Mouse (Mus musculus) limb, embryonic 15.5 days (tissue): ENCODE results near the gene Cyp27b1. TPM values are rescaled to one million over a fixed set of nuclear protein-coding genes. Genes with fewer than 3 reads are reported as not detected.

Experiments
- ATAC-seq: fragments of 200-750 bp; cut with Nextera tagmentation; 2 replicates; pipeline ENCODE4 v1.8.0; 2017; ENCODE audit warnings: low read depth, moderate TSS enrichment; ENCODE audit not compliant: insufficient number of reproducible peaks, low FRiP score, low TSS enrichment
- H3K27ac ChIP-seq: fragments of 300-500 bp; sonication (generic); 2 replicates; pipeline ENCODE4 v1.5.1; 2015; ENCODE audit warnings: moderate library complexity, mild to moderate bottlenecking, inconsistent platforms
- H3K27me3 ChIP-seq: fragments of 300-500 bp; sonication (generic); 2 replicates; pipeline ENCODE4 v1.6.1; 2015; ENCODE audit warnings: inconsistent platforms
- H3K36me3 ChIP-seq: fragments of 300-500 bp; sonication (generic); 2 replicates; pipeline ENCODE4 v1.6.1; 2015; ENCODE audit warnings: inconsistent platforms
- H3K4me1 ChIP-seq: fragments of 300-500 bp; sonication (generic); 2 replicates; pipeline ENCODE4 v1.6.1; 2015; ENCODE audit warnings: inconsistent platforms
- H3K4me2 ChIP-seq: fragments of 300-500 bp; sonication (generic); 2 replicates; pipeline ENCODE4 v1.6.1; 2015; ENCODE audit warnings: mild to moderate bottlenecking, inconsistent platforms
- H3K4me3 ChIP-seq: fragments of 300-500 bp; sonication (generic); 2 replicates; pipeline ENCODE4 v1.5.1; 2015; ENCODE audit warnings: mild to moderate bottlenecking, inconsistent platforms
- H3K9ac ChIP-seq: fragments of 300-500 bp; sonication (generic); 2 replicates; pipeline ENCODE4 v1.6.1; 2015; ENCODE audit warnings: inconsistent platforms
- H3K9me3 ChIP-seq: fragments of 300-500 bp; sonication (generic); 2 replicates; pipeline ENCODE4 v1.6.1; 2016; ENCODE audit warnings: inconsistent platforms
- WGBS: fragments of 180-500 bp; shearing (Covaris S2); methylation state at CpG from one replicate; pipeline ENCODE4 v1.1.7; 2015; 5-methylcytosine and 5-hydroxymethylcytosine counted together
- microRNA counts: library from miRNA; unstranded; fragments of <30 nt; microRNA quantifications from one replicate; lab custom pipeline; 2016
- microRNA-seq: library from miRNA; unstranded; fragments of <30 nt; microRNA quantifications from one replicate; pipeline ENCODE4, GENCODE M21; 2016
- polyA plus RNA-seq: library from polyadenylated mRNA; unstranded; fragments of >200 nt; fragmentation: Nextera tagmentation; extraction: Ambion mirVana; gene quantifications from 2 replicates; pipeline ENCODE4 v1.2.1, GENCODE M21; 2015

Gene Cyp27b1
- polyA plus RNA-seq, 1 experiment from 2014 or later, result 0.32 TPM

GRCm38 (mm10) chr10:127100414-127100813, 52.4 kb downstream of the Cyp27b1 start:
- 87% methylated on average over 8 of the region's 8 CpGs for WGBS
- H3K36me3 ChIP-seq, result peaks cover 51% of the 10 kb centered on the region
- no peak for ATAC-seq

GRCm38 (mm10) chr10:127101151-127101550, 53.1 kb downstream of the Cyp27b1 start:
- Histone ChIP-seq H3K27ac (no peak overlapping the region), H3K4me2 (no peak overlapping the region), H3K27me3 (no peaks in the 10 kb centered on the region), H3K4me3 (no peak overlapping the region), H3K4me1 (no peaks in the 10 kb centered on the region), H3K36me3 (peaks cover 47% of the 10 kb centered on the region), H3K9ac (no peak overlapping the region), H3K9me3 (no peaks in the 10 kb centered on the region)
- ATAC-seq, result no peak
- 83% methylated on average over 6 of the region's 6 CpGs for WGBS

More at GRCm38 (mm10) chr10:127100414-127100813, 52.4 kb downstream of the Cyp27b1 start:
- Histone ChIP-seq H3K4me1 (no peaks in the 10 kb centered on the region), H3K27ac (no peak overlapping the region), H3K9me3 (no peaks in the 10 kb centered on the region), H3K9ac (no peak overlapping the region), H3K27me3 (no peaks in the 10 kb centered on the region), H3K4me2 (no peak overlapping the region), H3K4me3 (no peak overlapping the region)

MicroRNAs within 50 kb of the gene (microRNA counts, 519-probe panel; counts per million panel counts)
- not detected for microRNA mmu-miR-546 (lab: Ali Mortazavi, UCI)

Small RNAs within 50 kb of the gene (microRNA-seq; reads per million reads assigned to microRNA genes)
- gene Mir546, result not detected

Other genes starting within 250 kb of the Cyp27b1 start
- gene Atp23, start 146.9 kb upstream of the Cyp27b1 start, polyA plus RNA-seq, result 14.3 and 14.5 TPM in 2 replicates
- gene Ctdsp2, start 69.5 kb upstream of the Cyp27b1 start, polyA plus RNA-seq, result 72.2 and 85.8 TPM in 2 replicates
- 0.50 and 0.71 TPM in 2 replicates for gene Avil, start 47.5 kb upstream of the Cyp27b1 start, polyA plus RNA-seq
- 69.6 and 71.6 TPM in 2 replicates for gene Tsfm, start 17.4 kb upstream of the Cyp27b1 start, polyA plus RNA-seq
- 58.6 and 61.8 TPM in 2 replicates for gene Mettl1, start 6.8 kb upstream of the Cyp27b1 start, polyA plus RNA-seq
- 1.9 and 2.0 TPM in 2 replicates for gene Eef1akmt3, start 6.7 kb upstream of the Cyp27b1 start, polyA plus RNA-seq
- gene March9, start 11.9 kb downstream of the Cyp27b1 start, polyA plus RNA-seq, result 1.2 and 1.7 TPM in 2 replicates
- 1,296 and 1,322 TPM in 2 replicates for gene Cdk4, start 15.3 kb downstream of the Cyp27b1 start, polyA plus RNA-seq
- gene Tspan31, start 22.0 kb downstream of the Cyp27b1 start, polyA plus RNA-seq, result 161 and 175 TPM in 2 replicates
- gene Agap2, start 27.0 kb downstream of the Cyp27b1 start, polyA plus RNA-seq, result 0.10 and 0.72 TPM in 2 replicates
- gene Os9, start 72.9 kb downstream of the Cyp27b1 start, polyA plus RNA-seq, result 103 and 110 TPM in 2 replicates
- 12.3 and 12.4 TPM in 2 replicates for gene B4galnt1, start 117.0 kb downstream of the Cyp27b1 start, polyA plus RNA-seq
- gene Slc26a10, start 132.4 kb downstream of the Cyp27b1 start, polyA plus RNA-seq, result 1.2 and 1.7 TPM in 2 replicates
- 115 and 118 TPM in 2 replicates for gene Arhgef25, start 141.8 kb downstream of the Cyp27b1 start, polyA plus RNA-seq
- 140 and 144 TPM in 2 replicates for gene Dtx3, start 147.5 kb downstream of the Cyp27b1 start, polyA plus RNA-seq
- gene Pip4k2c, start 163.3 kb downstream of the Cyp27b1 start, polyA plus RNA-seq, result 27.8 and 29.8 TPM in 2 replicates
- 2.5 TPM in 2 replicates for gene Kif5a, start 215.1 kb downstream of the Cyp27b1 start, polyA plus RNA-seq
- 185 and 190 TPM in 2 replicates for gene Dctn2, start 218.1 kb downstream of the Cyp27b1 start, polyA plus RNA-seq
- gene Mbd6, start 240.8 kb downstream of the Cyp27b1 start, polyA plus RNA-seq, result 14.1 and 16.2 TPM in 2 replicates